Mouse (Mus musculus) CD4-positive, CD25-positive, alpha-beta regulatory T cell, adult 4 months (primary cell): ENCODE measurements around the gene Gli2. TPM values are rescaled to one million over a fixed set of nuclear protein-coding genes. Genes with fewer than 3 reads are reported as not detected.

Experiments used
- ATAC-seq: one replicate; pipeline ENCODE4 v1.8.0; 2017
- polyA plus RNA-seq, 2 experiments: library from polyadenylated mRNA; unstranded; fragments of 100-300 nt; shearing (Covaris generic); gene quantifications; one replicate each; pipeline ENCODE4 v1.2.1; 2017

The Gli2 gene
- polyA plus RNA-seq, 2 experiments from 2014 or later: not detected

- no peak for ATAC-seq
These were observed 263.5 kb downstream of the Gli2 start for GRCm38 (mm10) chr1:118789871-118790270.

- no peak for ATAC-seq
These were observed 264.0 kb downstream of the Gli2 start for GRCm38 (mm10) chr1:118789468-118789867.

- ATAC-seq: no peak
These were observed 264.6 kb downstream of the Gli2 start for GRCm38 (mm10) chr1:118788813-118789212.

GRCm38 (mm10) chr1:118787486-118787885 is 265.9 kb downstream of the Gli2 start:
- ATAC-seq: no peak
